Mouse (Mus musculus) bone marrow macrophage, adult 2 months (primary cell): ENCODE results near the gene Spem2.

Experiments used
- CTCF ChIP-seq: IDR thresholded peaks from 2 replicates; pipeline ENCODE4 v1.5.1; 2012; ENCODE audit warnings: low read depth, mild to moderate bottlenecking, low read length, moderate library complexity
- POLR2A ChIP-seq: IDR thresholded peaks from 2 replicates; pipeline ENCODE4 v1.6.1; 2012; ENCODE audit warnings: mild to moderate bottlenecking, low read depth, low read length, borderline replicate concordance

- no peak for TF ChIP-seq CTCF
- no peak for TF ChIP-seq POLR2A
Observed at GRCm38 (mm10) chr11:69778985-69779384, 39.3 kb downstream of the Spem2 start.
